Mouse (Mus musculus) layer of hippocampus, postnatal 14 days (tissue): ENCODE measurements around the gene Cabcoco1. TPM values are rescaled to one million over a fixed set of nuclear protein-coding genes. Genes with fewer than 3 reads are reported as not detected.

ENCODE experiments used
- DNase-seq, 2 experiments: peaks; one replicate each; pipeline ENCODE4 v3.0.0; 2021 to 2022; ENCODE audit warnings: low spot score in 2 of 2, mixed read lengths in 1 of 2
- total RNA-seq, 2 experiments: library from RNA; stranded (reverse); gene quantifications; 2 replicates each; pipeline ENCODE4 v1.2.3; 2021

Cabcoco1 gene
- total RNA-seq, 2 experiments from 2014 or later: 2.4 to 3.5 TPM

DNA sequence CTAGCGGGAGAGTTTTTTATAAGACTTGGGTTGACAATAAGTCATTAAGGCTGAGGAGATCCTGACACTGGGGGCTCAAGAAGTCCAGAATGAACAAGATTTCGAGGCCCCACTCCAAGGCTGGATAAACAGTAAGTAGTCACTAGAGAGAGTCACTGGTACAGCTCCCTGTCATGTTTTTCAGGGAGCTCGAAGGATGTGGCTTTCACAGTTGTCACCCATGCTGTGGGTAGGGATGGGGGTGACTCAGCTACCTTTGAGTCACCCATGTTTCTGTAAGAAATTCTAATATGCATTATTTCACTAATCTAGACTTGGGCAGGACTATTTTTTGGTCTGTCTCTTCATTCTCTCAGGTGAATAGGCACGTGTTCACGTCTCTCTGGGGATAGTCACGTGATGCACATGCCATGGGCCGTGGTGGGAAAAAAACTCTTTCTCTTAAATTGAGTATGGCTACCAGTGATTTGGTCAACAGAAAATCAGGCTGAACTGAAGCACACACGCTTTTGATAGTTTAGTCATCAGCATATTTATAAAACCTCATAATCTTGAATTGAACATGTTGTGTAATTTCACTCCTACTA, 29.2 kb downstream of the Cabcoco1 start:
- no peak for DNase-seq

- DNase-seq: no peak
Measured at GRCm38 (mm10) chr10:68507741-68508140, 34.0 kb downstream of the Cabcoco1 start.

- DNase-seq: no peak
Measured at GRCm38 (mm10) chr10:68506242-68506641, 35.5 kb downstream of the Cabcoco1 start.

- DNase-seq: no peak
Measured at GRCm38 (mm10) chr10:68504586-68505152, 37.0 kb downstream of the Cabcoco1 start.

DNA sequence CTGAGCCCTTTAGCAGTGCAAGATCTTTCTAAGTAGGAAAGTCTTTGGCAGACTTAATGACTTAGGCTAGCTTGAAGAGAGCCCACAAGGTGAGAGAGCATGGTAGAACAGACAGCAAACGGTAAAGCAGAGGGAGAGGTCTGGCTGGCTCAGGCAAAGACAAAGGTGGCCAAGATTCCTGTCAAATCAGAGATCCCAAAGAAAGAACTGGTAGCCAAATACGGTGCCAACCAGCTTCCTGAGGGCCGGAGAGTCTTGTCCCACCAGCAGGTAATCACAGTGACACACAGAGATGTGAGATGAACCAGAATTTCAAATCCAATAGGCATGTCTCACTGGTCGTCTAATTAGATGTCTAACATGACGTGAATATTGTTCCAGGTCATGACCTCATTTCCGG, 40.6 kb downstream of the Cabcoco1 start:
- DNase-seq: no peak

GRCm38 (mm10) chr10:68495246-68495645, 46.5 kb downstream of the Cabcoco1 start:
- no peak for DNase-seq

GRCm38 (mm10) chr10:68491557-68491956, 50.1 kb downstream of the Cabcoco1 start:
- DNase-seq: no peak

- no peak for DNase-seq
Measured at GRCm38 (mm10) chr10:68490781-68491180, 50.9 kb downstream of the Cabcoco1 start.

- no peak for DNase-seq
Measured at GRCm38 (mm10) chr10:68472799-68473198, 68.9 kb downstream of the Cabcoco1 start.

DNA sequence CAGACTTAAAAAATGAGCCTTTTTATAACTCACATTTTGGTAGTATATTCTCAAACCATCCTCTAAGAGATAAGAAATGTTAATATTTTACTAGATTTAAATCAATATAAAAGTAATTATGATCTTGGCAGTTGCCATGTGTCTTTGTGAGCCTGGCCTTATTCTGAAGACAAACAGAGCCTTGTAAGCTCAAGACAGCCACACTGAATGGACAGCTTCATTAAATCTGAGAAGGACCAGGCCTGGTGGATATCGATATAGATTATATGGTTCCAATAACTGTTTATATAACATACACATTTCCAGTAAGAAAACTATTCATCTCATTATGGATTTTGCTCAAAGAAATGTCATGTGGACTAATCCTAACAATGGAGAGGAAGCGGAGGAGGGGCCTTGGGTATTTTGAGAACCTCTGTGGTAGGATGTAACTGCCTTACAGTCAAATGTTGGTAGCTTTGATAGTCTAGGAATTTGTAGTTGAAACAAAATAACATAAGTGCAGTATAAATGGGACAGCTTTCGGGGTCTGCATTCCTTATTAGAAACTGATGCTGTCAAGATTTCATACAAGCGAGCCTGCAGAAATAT, 75.9 kb downstream of the Cabcoco1 start:
- DNase-seq: no peak

GRCm38 (mm10) chr10:68464943-68465342, 76.8 kb downstream of the Cabcoco1 start:
- DNase-seq: peak; percentile 57 to 75

- DNase-seq: no peak
Measured at GRCm38 (mm10) chr10:68459784-68460183, 81.9 kb downstream of the Cabcoco1 start.

DNA sequence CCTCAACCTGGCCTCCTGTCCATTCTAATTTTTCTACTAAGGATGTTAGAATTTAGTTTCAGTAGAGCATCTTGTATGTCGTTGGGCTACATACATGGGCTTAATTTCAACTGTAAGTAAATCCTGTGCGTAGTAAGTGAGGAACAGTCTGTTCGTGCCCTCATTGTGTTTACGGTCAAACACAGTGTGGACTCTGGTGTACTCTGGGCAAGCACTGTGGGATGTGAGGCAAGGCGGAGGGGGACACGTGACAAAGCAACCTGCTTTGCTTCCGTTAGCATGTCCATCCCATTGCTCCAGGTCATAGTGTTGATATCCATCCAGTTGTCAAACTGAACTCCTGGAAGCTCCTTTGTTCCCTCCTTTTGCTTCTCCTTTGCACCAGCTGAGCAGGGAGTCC, 84.7 kb downstream of the Cabcoco1 start:
- no peak for DNase-seq

DNA sequence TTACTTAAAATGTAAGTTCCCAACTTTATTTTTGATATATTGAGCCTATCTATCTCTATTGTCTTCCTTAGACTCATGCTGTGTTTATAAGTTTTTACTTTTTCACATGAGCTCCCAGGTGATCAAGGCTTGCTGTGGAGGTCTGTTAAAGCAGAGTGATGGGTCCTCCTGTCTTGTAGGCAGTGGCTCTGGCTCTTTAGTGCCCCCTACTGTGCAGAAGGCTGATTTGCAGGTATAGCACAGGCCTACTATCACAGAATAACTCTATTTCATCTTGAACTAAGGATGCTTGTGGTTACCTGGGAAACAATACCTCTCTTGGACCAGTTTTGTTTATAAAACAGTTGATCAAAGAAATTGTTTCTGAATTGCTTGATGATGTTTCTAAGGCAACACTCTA, 87.2 kb downstream of the Cabcoco1 start:
- no peak for DNase-seq

- no peak for DNase-seq
Measured at GRCm38 (mm10) chr10:68446797-68447125, 94.9 kb downstream of the Cabcoco1 start.

GRCm38 (mm10) chr10:68445876-68446796, 95.6 kb downstream of the Cabcoco1 start:
- DNase-seq: no peak

GRCm38 (mm10) chr10:68445244-68445811, 96.4 kb downstream of the Cabcoco1 start:
- DNase-seq: no peak

- DNase-seq: no peak
Measured at GRCm38 (mm10) chr10:68444361-68445114, 97.2 kb downstream of the Cabcoco1 start.

- no peak for DNase-seq
Measured at GRCm38 (mm10) chr10:68443132-68443531, 98.6 kb downstream of the Cabcoco1 start.

DNA sequence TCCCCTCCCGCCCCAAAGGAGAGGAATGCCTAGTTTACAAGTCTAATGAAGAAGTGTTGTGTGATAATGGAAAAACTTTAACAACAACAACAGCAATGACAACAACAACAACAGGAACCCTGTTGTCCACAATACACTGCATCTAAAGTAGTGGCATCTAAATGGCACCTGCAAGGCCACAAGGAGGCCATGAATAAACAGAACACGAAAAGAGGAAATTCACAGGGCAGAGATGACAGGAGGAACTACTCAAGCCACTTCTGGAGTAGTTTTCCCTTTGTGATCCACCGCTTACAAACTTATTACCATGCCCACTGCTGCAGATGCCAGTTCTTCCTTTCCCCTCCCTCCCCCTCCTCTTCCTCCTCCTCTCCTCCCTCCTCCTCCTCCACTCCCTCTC, 99.0 kb downstream of the Cabcoco1 start:
- DNase-seq: no peak
